Mouse (Mus musculus) Patski (cell line): ENCODE measurements around the gene Mrps33. TPM values are rescaled to one million over a fixed set of nuclear protein-coding genes. Genes with fewer than 3 reads are reported as not detected.
A peak's percentile ranks its signal among the peaks of the same experiment; 100 is the strongest.

ENCODE experiments used
- ATAC-seq: fragments of 100-300 bp; one replicate; pipeline ENCODE4 v1.8.0; 2021
- CTCF ChIA-PET: fragments of 350-600 bp; sonication (Branson Sonifier 250); formaldehyde crosslinking; loops from one replicate; lab custom pipeline; 2022; ENCODE audit warnings: inconsistent platforms; lab: Charles Lee
- POLR2A ChIA-PET: fragments of 350-600 bp; sonication (Branson Sonifier 250); formaldehyde crosslinking; loops from one replicate; lab custom pipeline; 2022; ENCODE audit warnings: antibody characterized with exemption, inconsistent platforms; lab: Charles Lee
- DNase-seq: peaks from one replicate; pipeline ENCODE4 v3.0.0-alpha.2; 2011; ENCODE audit warnings: low read depth, low spot score
- H3K27me3 ChIP-seq: fragments of 371-371 bp; one replicate; pipeline ENCODE4 v1.5.1; 2021
- CTCF ChIP-seq: fragments of 100-300 bp; IDR thresholded peaks from one replicate; pipeline ENCODE4 v1.5.1; 2021
- in situ Hi-C: fragments of 300-500 bp; cut with MboI; formaldehyde crosslinking; loops from 3 replicates; pipeline ENCODE4 v1.11.1; 2018; ENCODE audit warnings: low pct_unique_long_range_greater_than_20kb, mixed read lengths
- polyA plus RNA-seq: library from polyadenylated mRNA; unstranded; gene quantifications from one replicate; pipeline ENCODE4 v1.2.3, GENCODE M21; 2021

The Mrps33 gene
- polyA plus RNA-seq, 1 experiment from 2014 or later, result 69.3 TPM

DNA sequence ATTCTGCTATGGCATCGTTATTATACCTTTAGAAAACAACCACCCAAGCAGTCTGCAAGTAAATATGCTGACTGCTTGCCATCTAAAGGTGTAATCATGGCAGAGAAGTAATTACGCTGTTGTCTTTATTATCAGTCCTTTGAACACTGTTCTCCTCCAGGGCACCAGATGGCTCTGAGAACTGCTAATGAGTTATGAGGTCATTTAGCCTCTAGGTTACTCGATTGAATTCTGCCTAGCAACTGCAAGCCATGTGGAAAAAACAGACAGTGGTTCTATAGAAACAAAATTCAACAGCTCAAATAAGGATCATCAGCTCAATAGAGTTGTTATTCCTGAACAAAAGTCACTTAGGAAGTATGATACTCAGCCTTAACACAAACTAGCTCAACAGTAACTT, 4.9 kb downstream of the Mrps33 start:
- TF ChIP-seq CTCF, result no peak
- in situ Hi-C loops, result no loop called here
- ATAC-seq (no peak), DNase-seq (no peak)
- CTCF ChIA-PET, result no interaction called here
- no peaks in the 10 kb centered on the region for H3K27me3 ChIP-seq
- POLR2A ChIA-PET, result no interaction called here

DNA sequence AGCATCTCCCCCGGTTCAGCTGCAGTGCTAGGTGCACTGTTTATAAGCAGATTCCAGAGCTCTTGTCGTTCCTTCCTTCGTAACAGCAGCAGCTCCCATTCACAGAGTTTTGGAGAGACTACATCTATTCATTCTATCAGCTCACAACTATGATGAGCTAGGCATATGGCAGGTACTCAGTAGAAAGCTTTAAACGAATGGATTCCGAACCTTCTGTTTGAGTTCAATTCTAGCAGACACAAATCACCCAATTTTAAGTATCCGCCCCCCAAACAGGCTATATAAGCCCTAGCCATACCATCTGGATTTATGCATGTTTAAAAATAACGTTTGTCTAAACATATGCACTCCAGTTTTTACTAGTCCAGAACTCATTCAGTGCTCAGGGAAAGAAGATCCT, 9.8 kb downstream of the Mrps33 start:
- DNase-seq (no peak), ATAC-seq (no peak)
- POLR2A ChIA-PET, result no interaction called here
- CTCF ChIA-PET, result interaction anchor here (2.3 kb wide), 2 partner anchors 10 to 18 kb away, joined by 5 to 10 read pairs; partner anchors contain the start of gene Mrps33
- no peaks in the 10 kb centered on the region for H3K27me3 ChIP-seq
- no peak for TF ChIP-seq CTCF
- in situ Hi-C loops, result no loop called here

DNA sequence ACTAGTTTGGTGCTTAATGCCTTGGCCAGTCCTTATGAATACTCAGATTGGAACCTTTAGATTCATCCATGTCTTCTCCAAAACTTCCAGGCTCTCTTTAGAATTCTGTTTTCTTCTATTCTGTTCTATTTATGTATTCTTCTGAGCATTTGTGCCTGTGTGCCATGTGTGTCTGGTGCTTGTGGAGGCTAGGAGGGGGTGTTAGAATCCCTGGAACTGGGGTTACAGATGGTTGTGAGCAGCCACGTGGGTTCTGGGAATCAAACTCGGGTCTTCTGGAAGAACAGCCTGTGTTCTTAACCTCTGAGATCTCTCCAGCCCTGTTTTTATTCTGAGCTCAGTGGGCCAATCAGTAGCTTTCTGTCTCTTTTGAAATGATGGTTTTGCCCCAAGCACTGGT, 13.7 kb downstream of the Mrps33 start:
- DNase-seq (no peak), ATAC-seq (no peak)
- ChIA-PET CTCF (interaction anchor here (1.0 kb wide), 1 partner anchor 14 kb away, joined by 3 read pairs; no protein-coding TSS in a partner anchor), POLR2A (no interaction called here)
- in situ Hi-C loops, result loop anchor here (25.0 kb wide), 1 partner anchor 185 kb away; no protein-coding TSS in a partner anchor
- H3K27me3 ChIP-seq, result no peaks in the 10 kb centered on the region
- no peak for TF ChIP-seq CTCF

DNA sequence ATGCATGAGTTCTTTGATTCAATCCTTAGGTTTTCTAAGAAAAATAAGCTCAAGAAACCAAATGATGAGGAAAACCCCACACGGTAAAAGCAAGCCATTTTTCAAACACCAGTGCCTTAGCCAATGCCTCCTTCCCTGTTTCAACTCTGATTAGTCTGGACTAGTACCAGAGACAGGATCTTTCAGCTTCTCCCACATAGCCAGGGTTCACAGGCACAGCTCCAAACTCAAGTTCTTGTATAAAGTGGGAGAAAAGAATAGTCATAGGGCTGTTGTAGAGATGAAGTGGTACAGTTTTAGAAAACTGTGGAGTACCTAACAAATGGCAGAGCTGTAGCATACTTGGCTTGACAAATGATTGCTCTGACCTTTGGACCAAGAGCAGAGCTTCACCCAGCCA, 14.6 kb downstream of the Mrps33 start:
- ChIA-PET POLR2A (no interaction called here), CTCF (interaction anchor here (0.9 kb wide), 1 partner anchor 36 kb away, joined by 3 read pairs; no protein-coding TSS in a partner anchor)
- in situ Hi-C loops, result loop anchor here (25.0 kb wide), 1 partner anchor 184 kb away; no protein-coding TSS in a partner anchor
- ATAC-seq (no peak), DNase-seq (no peak)
- no peaks in the 10 kb centered on the region for H3K27me3 ChIP-seq
- no peak for TF ChIP-seq CTCF

DNA sequence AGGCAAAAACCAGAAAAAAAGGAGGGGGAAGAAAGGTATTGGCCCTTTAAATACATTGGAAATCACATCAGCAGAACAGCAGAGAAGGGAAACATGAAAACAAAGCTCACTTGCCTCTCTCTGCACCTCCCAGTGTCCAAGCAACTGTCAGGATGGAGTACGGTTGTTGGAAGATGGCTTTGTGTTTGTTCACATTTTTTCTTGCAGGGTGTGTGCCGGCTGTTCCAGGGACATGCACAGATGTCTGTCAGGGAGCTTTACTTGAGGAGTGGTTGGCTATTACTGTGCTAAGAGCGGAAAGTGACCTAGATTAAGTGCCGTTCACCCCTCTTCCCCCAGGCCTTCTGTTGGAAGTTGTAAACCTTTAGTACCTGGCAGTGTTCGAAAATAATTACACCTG, 19.0 kb downstream of the Mrps33 start:
- no peak for TF ChIP-seq CTCF
- POLR2A ChIA-PET, result no interaction called here
- DNase-seq, result no peak
- ATAC-seq, result no peak
- in situ Hi-C loops, result loop anchor here (25.0 kb wide), 1 partner anchor 180 kb away; no protein-coding TSS in a partner anchor
- H3K27me3 ChIP-seq, result peaks cover 3% of the 10 kb centered on the region
- CTCF ChIA-PET, result no interaction called here

DNA sequence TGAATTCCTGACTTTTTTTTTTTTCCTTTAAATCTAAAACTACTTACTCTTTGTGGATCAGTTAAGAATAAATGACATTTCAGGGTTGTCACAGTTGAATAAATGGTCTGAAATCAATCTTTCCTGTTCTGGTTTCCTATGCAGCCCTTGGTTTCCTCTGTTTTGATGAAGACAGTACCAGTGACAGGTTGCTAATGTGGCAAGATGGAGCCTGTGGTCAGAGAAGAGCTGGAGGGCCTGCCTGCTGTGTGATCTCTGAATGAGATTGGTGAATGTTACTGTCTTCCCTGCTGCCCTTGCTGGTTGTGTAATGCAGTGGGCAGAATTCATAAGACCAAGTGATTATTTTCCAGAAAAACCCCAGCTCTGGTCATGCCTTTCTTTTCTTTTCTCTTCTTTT, 22.4 kb downstream of the Mrps33 start:
- in situ Hi-C loops, result loop anchor here (10.0 to 25.0 kb wide), 2 partner anchors 176 to 314 kb away; no protein-coding TSS in a partner anchor
- POLR2A ChIA-PET, result no interaction called here
- H3K27me3 ChIP-seq, result peaks cover 5% of the 10 kb centered on the region
- TF ChIP-seq CTCF, result no peak
- CTCF ChIA-PET, result no interaction called here
- DNase-seq (no peak), ATAC-seq (no peak)

DNA sequence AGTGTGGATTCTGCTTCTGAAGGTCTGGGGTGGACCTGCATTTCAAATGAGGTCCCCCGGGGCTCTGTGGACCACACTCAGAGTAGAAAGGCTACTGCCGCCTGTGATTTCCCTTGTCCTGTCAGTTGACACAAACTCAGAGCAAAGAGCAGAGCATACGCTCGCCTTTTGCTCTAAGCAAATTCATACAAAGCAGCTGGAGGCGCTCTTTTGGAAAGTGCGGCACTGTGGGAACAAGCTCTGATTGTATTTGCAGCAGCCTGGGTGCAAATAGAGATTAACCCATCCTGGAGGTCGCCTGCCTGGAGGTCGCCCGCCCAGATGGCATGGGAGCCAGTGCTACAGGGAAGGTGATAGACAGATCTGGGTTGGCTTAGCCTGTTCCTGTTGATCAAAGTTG, 23.0 kb downstream of the Mrps33 start:
- CTCF ChIA-PET, result no interaction called here
- ATAC-seq (no peak), DNase-seq (no peak)
- H3K27me3 ChIP-seq, result peaks cover 5% of the 10 kb centered on the region
- no peak for TF ChIP-seq CTCF
- POLR2A ChIA-PET, result no interaction called here
- in situ Hi-C loops, result loop anchor here (10.0 to 25.0 kb wide), 2 partner anchors 175 to 313 kb away; no protein-coding TSS in a partner anchor

DNA sequence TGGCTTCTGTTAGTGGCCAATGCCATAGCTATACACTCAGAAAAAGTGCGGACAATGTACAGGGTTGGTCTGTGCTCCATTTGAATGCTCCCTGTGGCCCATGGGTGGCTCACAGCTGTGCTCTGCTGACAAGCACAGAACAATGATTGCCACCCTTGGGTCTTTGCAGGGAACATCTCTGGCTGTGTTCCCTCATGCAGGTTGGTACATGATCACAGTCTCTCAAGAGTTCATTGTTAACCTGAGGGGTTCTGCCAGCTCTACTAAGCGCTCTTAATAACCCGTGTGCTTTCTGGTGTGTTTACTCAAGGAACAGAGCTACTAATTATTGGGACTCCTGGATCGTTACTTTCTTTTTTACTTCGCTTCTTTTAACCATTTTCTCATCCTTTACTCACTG, 24.8 kb downstream of the Mrps33 start:
- in situ Hi-C loops, result loop anchor here (10.0 to 25.0 kb wide), 2 partner anchors 174 to 311 kb away; no protein-coding TSS in a partner anchor
- ChIA-PET CTCF (interaction anchor here (1.3 kb wide), 1 partner anchor 16 kb away, joined by 3 read pairs; no protein-coding TSS in a partner anchor), POLR2A (no interaction called here)
- DNase-seq (no peak), ATAC-seq (no peak)
- no peak for TF ChIP-seq CTCF
- H3K27me3 ChIP-seq, result peaks cover 5% of the 10 kb centered on the region

DNA sequence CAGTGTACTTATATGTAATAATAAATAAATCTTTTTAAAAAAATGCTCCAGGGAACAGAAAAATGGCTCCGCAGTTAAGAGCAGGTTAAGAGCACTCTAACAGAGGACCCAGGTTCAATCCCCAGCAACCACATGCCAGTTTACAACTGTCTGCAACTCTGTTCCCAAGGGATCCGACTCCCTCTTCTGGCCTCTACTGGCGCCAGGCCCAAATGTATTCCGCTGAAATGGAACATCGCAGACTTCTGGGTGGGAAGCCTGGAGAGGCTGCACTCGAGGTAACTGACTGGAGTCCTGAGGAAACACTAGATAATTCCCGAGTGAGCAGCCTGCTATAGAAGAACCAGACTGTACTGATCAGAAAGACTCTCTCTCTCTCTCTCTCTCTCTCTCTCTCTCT, 27.3 kb downstream of the Mrps33 start:
- TF ChIP-seq CTCF, result no peak
- ATAC-seq (no peak), DNase-seq (no peak)
- ChIA-PET POLR2A (no interaction called here), CTCF (interaction anchor here (1.2 kb wide), 1 partner anchor 160 kb away, joined by 3 read pairs; no protein-coding TSS in a partner anchor)
- in situ Hi-C loops, result loop anchor here (10.0 to 25.0 kb wide), 2 partner anchors 171 to 309 kb away; no protein-coding TSS in a partner anchor
- peaks cover 5% of the 10 kb centered on the region for H3K27me3 ChIP-seq

DNA sequence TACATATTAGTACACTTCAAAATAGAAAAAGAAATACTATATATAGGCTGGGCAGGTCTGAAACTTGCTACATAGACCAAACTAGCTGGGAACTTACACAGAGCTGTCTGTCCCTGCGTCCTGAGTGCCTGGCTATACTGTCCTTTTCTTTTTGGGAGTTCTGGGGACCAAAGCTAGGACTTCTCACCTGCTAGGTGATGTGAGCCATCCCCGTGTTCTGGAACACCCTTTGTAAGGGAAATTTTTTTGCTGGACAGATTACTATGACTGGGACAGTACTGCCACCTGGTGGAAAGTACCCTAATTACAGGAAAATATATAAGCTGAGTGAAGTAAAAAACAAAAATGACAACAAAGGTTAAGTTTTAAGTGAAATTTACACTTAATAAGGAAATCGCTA, 28.2 kb downstream of the Mrps33 start:
- in situ Hi-C loops, result loop anchor here (10.0 to 25.0 kb wide), 2 partner anchors 170 to 308 kb away; no protein-coding TSS in a partner anchor
- CTCF ChIA-PET, result interaction anchor here (0.6 to 1.6 kb wide), 11 partner anchors 10 to 176 kb away, joined by 3 to 5 read pairs (median 3); partner anchors contain the start of gene Braf
- DNase-seq (no peak), ATAC-seq (no peak)
- POLR2A ChIA-PET, result interaction anchor here (0.6 to 1.5 kb wide), 4 partner anchors 11 to 536 kb away, joined by 3 to 10 read pairs (median 3); no protein-coding TSS in a partner anchor
- peak; percentile 66 for TF ChIP-seq CTCF
- H3K27me3 ChIP-seq, result peaks cover 5% of the 10 kb centered on the region
